In genomic region chr1:23670514-23670913, GRCm38 (mm10) we compare ENCODE assay signal across 33 mouse cellular contexts.
DNase-seq lines count a peak whose midpoint lies in the region; ATAC-seq and TF ChIP-seq lines count a peak whose summit lies in the region.
"Had no signal": no experiment of that assay in that cellular context is flagged by ENCODE, and none has a peak within 500 bp of the region (broad histone marks: within the 10 kb centered on the region; RNA-seq: fewer than 3 reads in every experiment).

No protein-coding gene starts in this region.

- H3K9ac ChIP-seq in hindbrain, postnatal 0 days (replicated peaks; ENCODE audit: low read length), result no peak overlapping the region
- H3K9ac ChIP-seq in hindbrain, embryonic 14.5 days, result no peak overlapping the region
- H3K9ac ChIP-seq: embryonic facial prominence, embryonic 13.5 days; heart, embryonic 12.5 days; kidney, embryonic 15.5 days; liver, embryonic 14.5 days; neural tube, embryonic 12.5 days had no signal

- ATAC-seq in frontal cortex, adult (ENCODE audit: low TSS enrichment), result peak; percentile 23; the same call in 1 of the 2 replicates
- ATAC-seq in hindbrain, postnatal 0 days, result peak; percentile 49; the same call in 1 of the 2 replicates
- no peak for ATAC-seq in hindbrain, embryonic 14.5 days (ENCODE audit: low FRiP score)
- no peak for ATAC-seq in CD4-positive, CD25-positive, alpha-beta regulatory T cell, adult 4 months
- ATAC-seq: midbrain, embryonic 16.5 days had no signal

- TF ChIP-seq CTCF in hindbrain, postnatal 0 days (IDR thresholded peaks at IDR 0.05; ENCODE audit: low read depth), result no peak

- DNase-seq in frontal cortex, postnatal 36 days (ENCODE audit: low spot score in 2 of 2), result no peak
- DNase-seq in hindbrain, postnatal 0 days (ENCODE audit: low spot score), result no peak
- no peak for DNase-seq in hindbrain, embryonic 14.5 days (ENCODE audit: low spot score)
- peak; percentile 78 for DNase-seq in Muller cell, postnatal 12 days (ENCODE audit: inconsistent ontology term)
- peak; percentile 41 for DNase-seq in brain, adult 2 months (ENCODE audit: low read depth, low spot score)
- DNase-seq: adrenal gland, adult 8-10 months; B cell, adult 2 months; cerebellum, adult 11-12 months; cerebellum, adult 9-11 months; gastrocnemius, postnatal 25 days; heart, adult 18-20 months; heart, postnatal 4 days; kidney, adult 18-20 months; kidney, postnatal 25 days; left cerebral cortex, postnatal 4 days; liver; lung, adult 2 months; lung, postnatal 10 days; right cerebral cortex, postnatal 4 days; thymus, adult 18-20 months; thymus, postnatal 25 days had no signal

- no peaks in the 10 kb centered on the region for H3K36me3 ChIP-seq in hindbrain, postnatal 0 days (ENCODE audit: insufficient read depth, low read length)
- H3K36me3 ChIP-seq in hindbrain, embryonic 14.5 days (replicated peaks; ENCODE audit: control insufficient read depth, insufficient read depth), result no peaks in the 10 kb centered on the region
- H3K36me3 ChIP-seq: embryonic facial prominence, embryonic 13.5 days; heart, embryonic 12.5 days; kidney, embryonic 15.5 days; neural tube, embryonic 12.5 days had no signal

- H3K27me3 ChIP-seq in hindbrain, postnatal 0 days (ENCODE audit: insufficient read depth, low read length), result no peaks in the 10 kb centered on the region
- H3K27me3 ChIP-seq in hindbrain, embryonic 14.5 days (ENCODE audit: control insufficient read depth, insufficient read depth, low read length), result no peaks in the 10 kb centered on the region
- H3K27me3 ChIP-seq: CH12.LX; embryonic facial prominence, embryonic 13.5 days; heart, embryonic 12.5 days; kidney, embryonic 15.5 days; neural tube, embryonic 12.5 days had no signal

- no peaks in the 10 kb centered on the region for H3K4me1 ChIP-seq in hindbrain, postnatal 0 days (ENCODE audit: insufficient read depth, low read length)
- no peaks in the 10 kb centered on the region for H3K4me1 ChIP-seq in hindbrain, embryonic 14.5 days (replicated peaks; ENCODE audit: control insufficient read depth, insufficient read depth, low read length)
- H3K4me1 ChIP-seq: embryonic facial prominence, embryonic 13.5 days; heart, embryonic 12.5 days; kidney, embryonic 15.5 days; neural tube, embryonic 12.5 days had no signal

- no peaks in the 10 kb centered on the region for H3K9me3 ChIP-seq in hindbrain, postnatal 0 days (ENCODE audit: low read length)
- H3K9me3 ChIP-seq in hindbrain, embryonic 14.5 days (ENCODE audit: control insufficient read depth, low read length), result no peaks in the 10 kb centered on the region
- H3K9me3 ChIP-seq: embryonic facial prominence, embryonic 13.5 days; heart, embryonic 12.5 days; kidney, embryonic 15.5 days; neural tube, embryonic 12.5 days had no signal

- no peak overlapping the region for H3K4me2 ChIP-seq in hindbrain, postnatal 0 days (ENCODE audit: low read depth, low read length)
- H3K4me2 ChIP-seq in hindbrain, embryonic 14.5 days (replicated peaks), result no peak overlapping the region
- H3K4me2 ChIP-seq: embryonic facial prominence, embryonic 13.5 days; heart, embryonic 12.5 days; kidney, embryonic 15.5 days; neural tube, embryonic 12.5 days had no signal

- no peak overlapping the region for H3K27ac ChIP-seq in hindbrain, postnatal 0 days
- no peak overlapping the region for H3K27ac ChIP-seq in hindbrain, embryonic 14.5 days
- H3K27ac ChIP-seq: embryonic facial prominence, embryonic 13.5 days; kidney, embryonic 15.5 days; liver, embryonic 14.5 days; macrophage; neural tube, embryonic 12.5 days; stomach, postnatal 0 days had no signal

- no peak overlapping the region for H3K4me3 ChIP-seq in hindbrain, postnatal 0 days (ENCODE audit: low read length)
- no peak overlapping the region for H3K4me3 ChIP-seq in hindbrain, embryonic 14.5 days (replicated peaks; ENCODE audit: low read length)
- H3K4me3 ChIP-seq: embryonic facial prominence, embryonic 13.5 days; heart, embryonic 12.5 days; kidney, embryonic 15.5 days; myocyte; neural tube, embryonic 12.5 days had no signal

- 52% methylated on average over 4 of the region's 4 CpGs for WGBS in hindbrain, postnatal 0 days
- 53% methylated on average over 4 of the region's 4 CpGs for WGBS in hindbrain, embryonic 14.5 days

Comparison
In these comparisons a context has a peak if more than half of its experiments do, and no peak if none do; other contexts are left out.
1. ATAC-seq: peak in frontal cortex, adult (single experiment) and hindbrain, postnatal 0 days (single experiment); none in hindbrain, embryonic 14.5 days (single experiment) and CD4-positive, CD25-positive, alpha-beta regulatory T cell, adult 4 months (single experiment).
2. DNase-seq: peak in Muller cell, postnatal 12 days (single experiment) and brain, adult 2 months (single experiment); none in frontal cortex, postnatal 36 days (0 of 2), hindbrain, postnatal 0 days (single experiment) and hindbrain, embryonic 14.5 days (single experiment).